Mouse (Mus musculus) embryonic facial prominence, embryonic 15.5 days (tissue): ENCODE data around the gene Gin1. TPM values are rescaled to one million over a fixed set of nuclear protein-coding genes. Genes with fewer than 3 reads are reported as not detected.

Source experiments
- ATAC-seq: fragments of 200-750 bp; cut with Nextera tagmentation; 2 replicates; pipeline ENCODE4 v1.8.0; 2017; ENCODE audit warnings: low read depth, moderate TSS enrichment; ENCODE audit not compliant: insufficient number of reproducible peaks, low FRiP score, low TSS enrichment
- H3K27ac ChIP-seq: fragments of 300-500 bp; sonication (generic); replicated peaks from 2 replicates; pipeline ENCODE4 v1.5.1; 2015; ENCODE audit warnings: mild to moderate bottlenecking, inconsistent platforms
- H3K27me3 ChIP-seq: fragments of 300-500 bp; sonication (generic); 2 replicates; pipeline ENCODE4 v1.6.1; 2015; ENCODE audit warnings: inconsistent platforms
- H3K36me3 ChIP-seq: fragments of 300-500 bp; sonication (generic); 2 replicates; pipeline ENCODE4 v1.6.1; 2015; ENCODE audit warnings: mild to moderate bottlenecking, inconsistent platforms
- H3K4me1 ChIP-seq: fragments of 300-500 bp; sonication (generic); 2 replicates; pipeline ENCODE4 v1.6.1; 2015; ENCODE audit warnings: inconsistent platforms
- H3K4me2 ChIP-seq: fragments of 300-500 bp; sonication (generic); replicated peaks from 2 replicates; pipeline ENCODE4 v1.6.1; 2015; ENCODE audit warnings: mild to moderate bottlenecking, inconsistent platforms
- H3K4me3 ChIP-seq: fragments of 300-500 bp; sonication (generic); replicated peaks from 2 replicates; pipeline ENCODE4 v1.5.1; 2015; ENCODE audit warnings: mild to moderate bottlenecking, inconsistent platforms
- H3K9ac ChIP-seq: fragments of 300-500 bp; sonication (generic); 2 replicates; pipeline ENCODE4 v1.6.1; 2015; ENCODE audit warnings: inconsistent platforms
- H3K9me3 ChIP-seq: fragments of 300-500 bp; sonication (generic); replicated peaks from 2 replicates; pipeline ENCODE4 v1.6.1; 2016; ENCODE audit warnings: inconsistent platforms
- WGBS: fragments of 180-500 bp; shearing (Covaris S2); methylation state at CpG from one replicate; pipeline ENCODE4 v1.1.7; 2015; 5-methylcytosine and 5-hydroxymethylcytosine counted together
- polyA plus RNA-seq: library from polyadenylated mRNA; unstranded; fragments of >200 nt; fragmentation: Nextera tagmentation; extraction: Ambion mirVana; gene quantifications from 2 replicates; pipeline ENCODE4 v1.2.1, GENCODE M21; 2015

Gene Gin1
- polyA plus RNA-seq, 1 experiment from 2014 or later, result 15.6 TPM

GRCm38 (mm10) chr1:97788490-97788889 is 18.5 kb downstream of the Gin1 start:
- Histone ChIP-seq H3K4me1 (no peaks in the 10 kb centered on the region), H3K4me2 (no peak overlapping the region), H3K27me3 (no peaks in the 10 kb centered on the region), H3K27ac (no peak overlapping the region), H3K4me3 (no peak overlapping the region), H3K9me3 (no peaks in the 10 kb centered on the region), H3K9ac (no peak overlapping the region), H3K36me3 (no peaks in the 10 kb centered on the region)
- no peak for ATAC-seq
- WGBS, result 69% methylated on average over 2 of the region's 2 CpGs

- Histone ChIP-seq H3K27me3 (no peaks in the 10 kb centered on the region), H3K27ac (no peak overlapping the region), H3K4me3 (no peak overlapping the region), H3K9ac (no peak overlapping the region), H3K9me3 (no peaks in the 10 kb centered on the region), H3K36me3 (no peaks in the 10 kb centered on the region), H3K4me1 (no peaks in the 10 kb centered on the region), H3K4me2 (no peak overlapping the region)
- no peak for ATAC-seq
- 77% methylated on average over 3 of the region's 3 CpGs for whole genome bisulfite sequencing
These were observed 24.1 kb downstream of the Gin1 start for GRCm38 (mm10) chr1:97794110-97794509.

GRCm38 (mm10) chr1:97795936-97796335 is 26.0 kb downstream of the Gin1 start:
- Histone ChIP-seq H3K36me3 (no peaks in the 10 kb centered on the region), H3K9ac (no peak overlapping the region), H3K4me3 (no peak overlapping the region), H3K4me1 (no peaks in the 10 kb centered on the region), H3K27me3 (no peaks in the 10 kb centered on the region), H3K27ac (no peak overlapping the region), H3K4me2 (no peak overlapping the region), H3K9me3 (no peaks in the 10 kb centered on the region)
- ATAC-seq, result no peak
- WGBS, result 72% methylated on average over 9 of the region's 9 CpGs

GRCm38 (mm10) chr1:97802207-97802902 is 32.4 kb downstream of the Gin1 start:
- 41% methylated on average over 4 of the region's 4 CpGs for WGBS
- no peaks in the 10 kb centered on the region for H3K36me3 ChIP-seq
- no peaks in the 10 kb centered on the region for H3K9me3 ChIP-seq

GRCm38 (mm10) chr1:97804520-97804919 is 34.5 kb downstream of the Gin1 start:
- Histone ChIP-seq H3K9me3 (no peaks in the 10 kb centered on the region), H3K4me2 (no peak overlapping the region), H3K4me1 (no peaks in the 10 kb centered on the region), H3K4me3 (no peak overlapping the region), H3K27ac (no peak overlapping the region), H3K9ac (no peak overlapping the region), H3K27me3 (no peaks in the 10 kb centered on the region), H3K36me3 (no peaks in the 10 kb centered on the region)
- no peak for ATAC-seq

More at GRCm38 (mm10) chr1:97802207-97802902, 32.4 kb downstream of the Gin1 start:
- Histone ChIP-seq H3K27me3 (no peaks in the 10 kb centered on the region), H3K4me3 (no peak overlapping the region), H3K9ac (no peak overlapping the region), H3K27ac (no peak overlapping the region), H3K4me2 (no peak overlapping the region), H3K4me1 (no peaks in the 10 kb centered on the region)
- no peak for ATAC-seq

GRCm38 (mm10) chr1:97809255-97809912 is 39.4 kb downstream of the Gin1 start:
- WGBS, result 36% methylated on average over 2 of the region's 2 CpGs
- ATAC-seq, result no peak

GRCm38 (mm10) chr1:97821282-97821681 is 51.3 kb downstream of the Gin1 start:
- no peak for ATAC-seq

More at GRCm38 (mm10) chr1:97809255-97809912, 39.4 kb downstream of the Gin1 start:
- Histone ChIP-seq H3K4me1 (no peaks in the 10 kb centered on the region), H3K9me3 (no peaks in the 10 kb centered on the region), H3K4me3 (no peak overlapping the region), H3K4me2 (no peak overlapping the region), H3K27me3 (no peaks in the 10 kb centered on the region), H3K36me3 (no peaks in the 10 kb centered on the region), H3K9ac (no peak overlapping the region), H3K27ac (no peak overlapping the region)

GRCm38 (mm10) chr1:97822203-97822602 is 52.2 kb downstream of the Gin1 start:
- H3K9me3 ChIP-seq, result no peaks in the 10 kb centered on the region
- H3K4me3 ChIP-seq, result no peak overlapping the region
- no peak overlapping the region for H3K4me2 ChIP-seq
- ATAC-seq, result no peak
- no peaks in the 10 kb centered on the region for H3K4me1 ChIP-seq
- no peaks in the 10 kb centered on the region for H3K27me3 ChIP-seq
- 83% methylated on average over 5 of the region's 5 CpGs for WGBS
- no peak overlapping the region for H3K27ac ChIP-seq
- no peak overlapping the region for H3K9ac ChIP-seq
- H3K36me3 ChIP-seq, result 0 out of 2 replicates have a peak, but pooled peaks cover 5% of the 10 kb centered on the region

More at GRCm38 (mm10) chr1:97821282-97821681, 51.3 kb downstream of the Gin1 start:
- no peaks in the 10 kb centered on the region for H3K27me3 ChIP-seq
- no peaks in the 10 kb centered on the region for H3K9me3 ChIP-seq
- H3K4me2 ChIP-seq, result no peak overlapping the region
- 0 out of 2 replicates have a peak, but pooled peaks cover 5% of the 10 kb centered on the region for H3K36me3 ChIP-seq
- H3K4me1 ChIP-seq, result no peaks in the 10 kb centered on the region
- H3K27ac ChIP-seq, result no peak overlapping the region
- no peak overlapping the region for H3K9ac ChIP-seq
- H3K4me3 ChIP-seq, result no peak overlapping the region
- 90% methylated on average over 3 of the region's 3 CpGs for WGBS

- Histone ChIP-seq H3K27ac (no peak overlapping the region), H3K9ac (no peak overlapping the region), H3K4me1 (no peaks in the 10 kb centered on the region), H3K27me3 (no peaks in the 10 kb centered on the region), H3K36me3 (no peaks in the 10 kb centered on the region), H3K9me3 (no peaks in the 10 kb centered on the region), H3K4me3 (no peak overlapping the region), H3K4me2 (no peak overlapping the region)
- ATAC-seq, result no peak
- 95% methylated on average over 7 of the region's 7 CpGs for WGBS
These were observed 52.9 kb downstream of the Gin1 start for GRCm38 (mm10) chr1:97822904-97823303.

- 33% methylated on average over 2 of the region's 2 CpGs for WGBS
- no peaks in the 10 kb centered on the region for H3K27me3 ChIP-seq
- ATAC-seq, result no peak
- no peak overlapping the region for H3K27ac ChIP-seq
- H3K36me3 ChIP-seq, result 0 out of 2 replicates have a peak, but pooled peaks cover 4% of the 10 kb centered on the region
- no peak overlapping the region for H3K4me3 ChIP-seq
- no peak overlapping the region for H3K9ac ChIP-seq
- H3K4me1 ChIP-seq, result no peaks in the 10 kb centered on the region
- H3K9me3 ChIP-seq, result no peaks in the 10 kb centered on the region
- H3K4me2 ChIP-seq, result no peak overlapping the region
These were observed 57.6 kb downstream of the Gin1 start for GRCm38 (mm10) chr1:97827566-97827965.

- Histone ChIP-seq H3K36me3 (0 out of 2 replicates have a peak, but pooled peaks cover 4% of the 10 kb centered on the region), H3K4me3 (no peak overlapping the region), H3K4me2 (no peak overlapping the region), H3K9ac (no peak overlapping the region), H3K27me3 (no peaks in the 10 kb centered on the region), H3K9me3 (no peaks in the 10 kb centered on the region), H3K4me1 (peaks cover 2% of the 10 kb centered on the region; the same call in 1 of the 2 replicates), H3K27ac (no peak overlapping the region)
- 91% methylated on average over 5 of the region's 5 CpGs for WGBS
- ATAC-seq, result no peak
These were observed 58.1 kb downstream of the Gin1 start for GRCm38 (mm10) chr1:97828087-97828486.
